Mouse (Mus musculus) liver, adult 10 weeks (tissue): ENCODE data around the gene 4930513O06Rik. TPM values are rescaled to one million over a fixed set of nuclear protein-coding genes. Genes with fewer than 3 reads are reported as not detected.

Experiments used
- polyA plus RNA-seq: library from polyadenylated mRNA; stranded (reverse); fragments of 350-450 nt; fragmentation: Illumina TruSeq; extraction: RNeasy Lipid Tissue Mini Kit (QIAGEN cat#74804); gene quantifications from one replicate; pipeline ENCODE4 v1.2.3, GENCODE M21; 2014; ENCODE audit warnings: low read depth, low replicate concordance

Gene 4930513O06Rik
- 1.6 TPM for polyA plus RNA-seq

GRCm38 (mm10) chrX:139085943-139086342, at the start of gene 4930513O06Rik:
TSS of gene 4930513O06Rik (plus strand) at chrX:139086243.

DNA sequence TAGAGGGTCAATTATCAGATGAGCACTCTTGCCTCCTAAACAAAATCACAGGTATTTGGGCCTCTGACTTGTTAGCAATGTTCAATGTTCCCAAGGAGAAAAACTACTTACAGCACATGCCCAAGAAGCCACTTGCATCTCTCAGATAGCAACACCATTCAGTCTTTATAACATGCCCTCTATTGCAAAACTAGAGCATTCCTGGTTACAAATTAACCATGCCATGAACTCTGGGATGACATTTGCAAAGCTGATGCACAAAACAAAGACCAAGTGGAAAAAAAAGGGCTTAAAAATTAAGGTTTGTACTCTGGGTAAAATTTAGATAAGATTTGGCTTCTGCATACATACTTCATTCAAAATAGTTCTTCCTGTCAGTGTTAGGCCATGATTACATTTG, 966 bp upstream of the 4930513O06Rik start, which contains the start of gene Serpina7:
Gene Serpina7, minus strand, starts transcription at position 160 of the 400 bp plus-strand sequence.

Other genes starting within 250 kb of the 4930513O06Rik start
- gene Nrk, start 171.8 kb upstream of the 4930513O06Rik start, polyA plus RNA-seq = not detected
- gene Serpina7, start 1.0 kb upstream of the 4930513O06Rik start, polyA plus RNA-seq = 79.1 TPM
- gene 4933428M09Rik, start 93.0 kb downstream of the 4930513O06Rik start, polyA plus RNA-seq = not detected
- 0.16 TPM for gene Mum1l1, start 123.8 kb downstream of the 4930513O06Rik start, polyA plus RNA-seq
- gene Trap1a, start 247.4 kb downstream of the 4930513O06Rik start, polyA plus RNA-seq = not detected